22 mouse cellular contexts compared by ENCODE assay signal in the genomic region with DNA sequence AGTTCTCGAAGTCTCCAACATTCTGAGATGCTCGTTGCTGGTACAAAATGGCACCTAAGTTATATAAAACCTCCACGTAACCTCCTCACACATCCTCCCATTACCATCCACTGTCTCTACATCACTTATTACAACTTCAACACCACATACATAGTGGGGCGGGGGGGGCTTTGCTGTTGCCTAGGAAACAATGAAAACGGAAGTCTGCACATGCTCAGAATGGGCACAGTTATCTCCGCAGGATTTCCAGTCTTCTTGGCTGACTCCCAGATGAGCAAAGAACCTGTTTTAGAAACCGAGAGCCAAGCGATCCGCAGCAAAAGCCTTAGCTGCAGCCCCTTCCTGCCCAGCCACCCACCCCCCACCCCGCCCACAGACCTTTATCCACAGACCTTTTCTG. TPM values are rescaled to one million over a fixed set of nuclear protein-coding genes. Genes with fewer than 3 reads are reported as not detected.
DNase-seq lines count a peak whose midpoint lies in the region; ATAC-seq and TF ChIP-seq lines count a peak whose summit lies in the region.
"Had no signal": no experiment of that assay in that cellular context is flagged by ENCODE, and none has a peak within 500 bp of the region (broad histone marks: within the 10 kb centered on the region; RNA-seq: fewer than 3 reads in every experiment).

No protein-coding gene starts in this region.

- no peaks in the 10 kb centered on the region for H3K36me3 ChIP-seq in forebrain, embryonic 14.5 days (ENCODE audit: control insufficient read depth, insufficient read depth, low read length)
- no peaks in the 10 kb centered on the region for H3K36me3 ChIP-seq in forebrain, embryonic 10.5 days (replicated peaks)
- H3K36me3 ChIP-seq in testis, adult 2 months (ENCODE audit: control insufficient read depth, insufficient read depth, low read length) = no peaks in the 10 kb centered on the region
- no peaks in the 10 kb centered on the region for H3K36me3 ChIP-seq in embryonic facial prominence, embryonic 10.5 days (replicated peaks)
- H3K36me3 ChIP-seq: embryonic facial prominence, embryonic 12.5 days had no signal

- no peaks in the 10 kb centered on the region for H3K27me3 ChIP-seq in forebrain, embryonic 14.5 days (replicated peaks; ENCODE audit: control insufficient read depth, insufficient read depth, low read length)
- peaks cover 34% of the 10 kb centered on the region for H3K27me3 ChIP-seq in forebrain, embryonic 10.5 days (ENCODE audit: poor library complexity, severe bottlenecking)
- H3K27me3 ChIP-seq in testis, adult 2 months (ENCODE audit: control insufficient read depth, insufficient read depth, low read length) = no peaks in the 10 kb centered on the region
- H3K27me3 ChIP-seq in embryonic facial prominence, embryonic 10.5 days (replicated peaks; ENCODE audit: low read depth, poor library complexity, severe bottlenecking) = 0 out of 2 replicates have a peak, but pooled peaks cover 5% of the 10 kb centered on the region
- H3K27me3 ChIP-seq: embryonic facial prominence, embryonic 12.5 days had no signal

- TF ChIP-seq CTCF in testis, adult 2 months (IDR thresholded peaks at IDR 0.05; ENCODE audit: control insufficient read depth, insufficient read depth, insufficient replicate concordance, low read depth, low read length) = no peak

- peaks cover 10% of the 10 kb centered on the region; the same call in 1 of the 2 replicates for H3K4me1 ChIP-seq in forebrain, embryonic 14.5 days (ENCODE audit: control insufficient read depth, insufficient read depth, low read length)
- peaks cover 18% of the 10 kb centered on the region for H3K4me1 ChIP-seq in forebrain, embryonic 10.5 days
- peaks cover 3% of the 10 kb centered on the region for H3K4me1 ChIP-seq in testis, adult 2 months (ENCODE audit: control insufficient read depth, insufficient read depth, low read length)
- H3K4me1 ChIP-seq in embryonic facial prominence, embryonic 10.5 days = peaks cover 16% of the 10 kb centered on the region

- H3K9ac ChIP-seq in forebrain, embryonic 14.5 days (ENCODE audit: low read length) = no peak overlapping the region
- H3K9ac ChIP-seq: embryonic facial prominence, embryonic 12.5 days; forebrain, embryonic 13.5 days; forebrain, postnatal 0 days had no signal

- no peak for ATAC-seq in forebrain, embryonic 14.5 days
- ATAC-seq: activated CD4-positive, CD25-positive, alpha-beta regulatory T cell, adult 4 months; forebrain, embryonic 13.5 days; forebrain, postnatal 0 days had no signal

- no peak for TF ChIP-seq POLR2A in testis, adult 2 months (IDR thresholded peaks at IDR 0.05; ENCODE audit: control insufficient read depth, low read depth, low read length)

- peak; percentile 18 for DNase-seq in forebrain, embryonic 14.5 days (ENCODE audit: low spot score)
- DNase-seq in forebrain, embryonic 10.5 days (ENCODE audit: extremely low spot score, low spot score) = no peak
- DNase-seq in testis, postnatal 10 days (ENCODE audit: low spot score) = no peak
- DNase-seq in brain, adult 2 months (ENCODE audit: low read depth, low spot score) = peak; percentile 60
- no peak for DNase-seq in embryonic facial prominence, embryonic 10.5 days (ENCODE audit: low spot score)
- DNase-seq: adrenal gland, adult 8-10 months; adrenal gland, postnatal 14 days; adrenal gland, postnatal 36 days; cerebellum, adult 11 months; cerebellum, adult 18-20 months; cerebellum, adult 8-10 months; cerebellum, adult 9-11 months; cerebellum, postnatal 14 days; cerebellum, postnatal 36 days; embryo, embryonic 11 days; forebrain, postnatal 0 days had no signal

- no peak overlapping the region for H3K27ac ChIP-seq in forebrain, embryonic 14.5 days (ENCODE audit: low read depth, low read length)
- no peak overlapping the region for H3K27ac ChIP-seq in forebrain, embryonic 10.5 days
- peak overlapping the region; percentile 51 for H3K27ac ChIP-seq in testis, adult 2 months (ENCODE audit: control insufficient read depth, insufficient read depth, low read depth, low read length)
- no peak overlapping the region for H3K27ac ChIP-seq in embryonic facial prominence, embryonic 10.5 days (replicated peaks)
- H3K27ac ChIP-seq: embryonic facial prominence, embryonic 12.5 days; forebrain, embryonic 13.5 days had no signal

- no peaks in the 10 kb centered on the region for H3K9me3 ChIP-seq in forebrain, embryonic 14.5 days (replicated peaks; ENCODE audit: control insufficient read depth, low read length)
- H3K9me3 ChIP-seq in forebrain, embryonic 10.5 days = no peaks in the 10 kb centered on the region
- no peaks in the 10 kb centered on the region for H3K9me3 ChIP-seq in embryonic facial prominence, embryonic 10.5 days
- H3K9me3 ChIP-seq: embryonic facial prominence, embryonic 12.5 days; forebrain, embryonic 13.5 days had no signal

- WGBS in forebrain, embryonic 14.5 days = 83% methylated on average over 10 of the region's 10 CpGs
- WGBS in forebrain, embryonic 10.5 days = 95% methylated on average over 10 of the region's 10 CpGs
- WGBS in embryonic facial prominence, embryonic 10.5 days = 95% methylated on average over 10 of the region's 10 CpGs

- no peak overlapping the region for H3K4me3 ChIP-seq in forebrain, embryonic 14.5 days (ENCODE audit: low read depth, low read length)
- no peak overlapping the region for H3K4me3 ChIP-seq in forebrain, embryonic 10.5 days
- H3K4me3 ChIP-seq in testis, adult 2 months (ENCODE audit: control insufficient read depth, low read depth, low read length) = peak overlapping the region; percentile 69
- no peak overlapping the region for H3K4me3 ChIP-seq in embryonic facial prominence, embryonic 10.5 days
- H3K4me3 ChIP-seq: embryonic facial prominence, embryonic 12.5 days; forebrain, embryonic 13.5 days had no signal

- no peak overlapping the region for H3K4me2 ChIP-seq in forebrain, embryonic 14.5 days (ENCODE audit: low read length)
- H3K4me2 ChIP-seq: embryonic facial prominence, embryonic 12.5 days; forebrain, embryonic 13.5 days had no signal

RNA-seq across cellular contexts. Expression of a gene that starts 14.6 kb away (rescaled TPM):
- polyA plus RNA-seq in forebrain, embryonic 14.5 days (2014; fragmentation: Nextera tagmentation; extraction: Ambion mirVana) = 0.18 TPM in 1 of 2 replicates, not detected in the other
- polyA plus RNA-seq in forebrain, embryonic 10.5 days (2016; fragmentation: Nextera tagmentation; extraction: Ambion mirVana) = 0.06 TPM in 1 of 2 replicates, not detected in the other
- 0.09 TPM in 1 of 2 replicates, not detected in the other for polyA plus RNA-seq in testis, adult 2 months (2012; rRNA removed)
- not detected in 2 replicates for polyA plus RNA-seq in embryonic facial prominence, embryonic 10.5 days (2016; fragmentation: Nextera tagmentation; extraction: Ambion mirVana)
- polyA plus RNA-seq: activated CD4-positive, CD25-positive, alpha-beta regulatory T cell, adult 4 months; C2C12; embryonic facial prominence, embryonic 12.5 days; embryonic facial prominence, embryonic 14.5 days; forebrain, embryonic 13.5 days had no signal

RNA-seq across cellular contexts. Expression of a gene that starts 33.2 kb away (rescaled TPM):
- 159 and 173 TPM in 2 replicates for polyA plus RNA-seq in forebrain, embryonic 14.5 days (2014; fragmentation: Nextera tagmentation; extraction: Ambion mirVana)
- polyA plus RNA-seq in forebrain, embryonic 10.5 days (2016; fragmentation: Nextera tagmentation; extraction: Ambion mirVana) = 68.9 and 70.6 TPM in 2 replicates
- 12.8 and 14.8 TPM in 2 replicates for polyA plus RNA-seq in testis, adult 2 months (2012; rRNA removed)
- 65.6 and 68.3 TPM in 2 replicates for polyA plus RNA-seq in embryonic facial prominence, embryonic 10.5 days (2016; fragmentation: Nextera tagmentation; extraction: Ambion mirVana)

Comparison
In these comparisons a context has a peak if more than half of its experiments do, and no peak if none do; other contexts are left out.
1. DNase-seq: peak in forebrain, embryonic 14.5 days (single experiment) and brain, adult 2 months (single experiment); none in forebrain, embryonic 10.5 days (single experiment), testis, postnatal 10 days (single experiment) and embryonic facial prominence, embryonic 10.5 days (single experiment).